Mouse (Mus musculus) A20 (cell line): ENCODE data around the gene Pth2.

Source experiments
- DNase-seq: peaks from one replicate; pipeline ENCODE4 v3.0.0-alpha.2; 2011; ENCODE audit warnings: low read depth, low spot score

Gene Pth2

GRCm38 (mm10) chr7:45153586-45153985, 27.2 kb upstream of the Pth2 start:
- no peak for DNase-seq

GRCm38 (mm10) chr7:45154096-45154992, 26.5 kb upstream of the Pth2 start, which contains the start of the genes Pih1d1 and Aldh16a1:
TSS of gene Pih1d1 (plus strand) at chr7:45154303.
TSS of gene Aldh16a1 (minus strand) at chr7:45154584.
- DNase-seq = peak; percentile 98

GRCm38 (mm10) chr7:45154993-45155514, 25.7 kb upstream of the Pth2 start:
- peak; percentile 94 for DNase-seq

- no peak for DNase-seq
Measured at GRCm38 (mm10) chr7:45155590-45155989, 25.2 kb upstream of the Pth2 start.

- no peak for DNase-seq
Measured at GRCm38 (mm10) chr7:45156206-45156605, 24.6 kb upstream of the Pth2 start.

GRCm38 (mm10) chr7:45157459-45157858, 23.3 kb upstream of the Pth2 start:
- DNase-seq = no peak

GRCm38 (mm10) chr7:45158991-45159390, 21.8 kb upstream of the Pth2 start:
- no peak for DNase-seq

GRCm38 (mm10) chr7:45160316-45160800, 20.4 kb upstream of the Pth2 start:
- no peak for DNase-seq

- no peak for DNase-seq
Measured at GRCm38 (mm10) chr7:45160866-45161265, 19.9 kb upstream of the Pth2 start.

- DNase-seq = peak; percentile 95
Measured at GRCm38 (mm10) chr7:45161612-45162473, 19.0 kb upstream of the Pth2 start.

- DNase-seq = no peak
Measured at GRCm38 (mm10) chr7:45162551-45162950, 18.2 kb upstream of the Pth2 start.

- DNase-seq = no peak
Measured at GRCm38 (mm10) chr7:45162996-45163615, 17.7 kb upstream of the Pth2 start.

GRCm38 (mm10) chr7:45163735-45164490, 16.9 kb upstream of the Pth2 start, which contains the start of gene Slc17a7:
TSS of gene Slc17a7 (plus strand) at chr7:45163949.
- DNase-seq = peak; percentile 48

GRCm38 (mm10) chr7:45164833-45165232, 16.0 kb upstream of the Pth2 start:
- no peak for DNase-seq

GRCm38 (mm10) chr7:45165701-45166100, 15.1 kb upstream of the Pth2 start:
- no peak for DNase-seq

- no peak for DNase-seq
Measured at GRCm38 (mm10) chr7:45166950-45167401, 13.8 kb upstream of the Pth2 start.

- no peak for DNase-seq
Measured at GRCm38 (mm10) chr7:45167761-45168445, 12.9 kb upstream of the Pth2 start.

- no peak for DNase-seq
Measured at GRCm38 (mm10) chr7:45168656-45169055, 12.1 kb upstream of the Pth2 start.

GRCm38 (mm10) chr7:45169495-45169894, 11.3 kb upstream of the Pth2 start:
- DNase-seq = peak; percentile 48

GRCm38 (mm10) chr7:45172974-45173373, 7.8 kb upstream of the Pth2 start:
- DNase-seq = peak; percentile 64
